Mouse (Mus musculus) testis, adult 2 months (tissue): ENCODE measurements at regions not wholly inside any gene's neighbourhood (a gene's known extent, or its start where the extent isn't known, plus 50 kb on each side); places are given as distances from the start of the nearest gene placed in this dataset.

Source experiments
- CTCF ChIP-seq: fragments of 200-500 bp; IDR thresholded peaks from 2 replicates; pipeline ENCODE4 v1.5.1; 2012; ENCODE audit warnings: low read depth, mild to moderate bottlenecking, inconsistent platforms, low read length, moderate library complexity; ENCODE audit not compliant: control insufficient read depth, insufficient read depth, insufficient replicate concordance
- POLR2A ChIP-seq: fragments of 200-500 bp; IDR thresholded peaks from 2 replicates; pipeline ENCODE4 v1.6.1; 2012; ENCODE audit warnings: low read depth, mild to moderate bottlenecking, inconsistent platforms, low read length, moderate library complexity; ENCODE audit not compliant: control insufficient read depth

GRCm38 (mm10) chr13:115655134-115655533 is 553.4 kb upstream of the Itga1 start:
- TF ChIP-seq CTCF (no peak), POLR2A (no peak)
